Mouse (Mus musculus) adrenal gland, postnatal 36 days (tissue): ENCODE data around the gene Pappa2. TPM values are rescaled to one million over a fixed set of nuclear protein-coding genes. Genes with fewer than 3 reads are reported as not detected.

ENCODE experiments used
- DNase-seq, 2 experiments: peaks; one replicate each; pipeline ENCODE4 v3.0.0; 2021; ENCODE audit warnings: mixed read lengths in 1 of 2
- total RNA-seq, 2 experiments: library from RNA; stranded (reverse); gene quantifications; 2 replicates each; pipeline ENCODE4 v1.2.3; 2021

The Pappa2 gene
- total RNA-seq, 2 experiments from 2014 or later: 0.10 to 0.30 TPM

GRCm38 (mm10) chr1:158910661-158911060 is 69.6 kb downstream of the Pappa2 start:
- DNase-seq: no peak

GRCm38 (mm10) chr1:158897339-158897738 is 83.0 kb downstream of the Pappa2 start:
- DNase-seq: no peak

- no peak for DNase-seq
These were observed 85.8 kb downstream of the Pappa2 start for GRCm38 (mm10) chr1:158894441-158894840.

GRCm38 (mm10) chr1:158875487-158875886 is 104.8 kb downstream of the Pappa2 start:
- no peak for DNase-seq

- DNase-seq: no peak
These were observed 105.7 kb downstream of the Pappa2 start for GRCm38 (mm10) chr1:158874552-158875077.

GRCm38 (mm10) chr1:158873631-158874030 is 106.7 kb downstream of the Pappa2 start:
- no peak for DNase-seq

- DNase-seq: no peak
These were observed 108.9 kb downstream of the Pappa2 start for GRCm38 (mm10) chr1:158871401-158871800.

- DNase-seq: no peak
These were observed 120.1 kb downstream of the Pappa2 start for GRCm38 (mm10) chr1:158860190-158860589.

- no peak for DNase-seq
These were observed 126.1 kb downstream of the Pappa2 start for GRCm38 (mm10) chr1:158853936-158854882.

GRCm38 (mm10) chr1:158852836-158853567 is 127.3 kb downstream of the Pappa2 start:
- no peak for DNase-seq

- peak in 1 of 2 experiments; percentile 33 for DNase-seq
These were observed 129.8 kb downstream of the Pappa2 start for GRCm38 (mm10) chr1:158850459-158850858.

- DNase-seq: peak in 1 of 2 experiments; percentile 48
These were observed 135.7 kb downstream of the Pappa2 start for GRCm38 (mm10) chr1:158844604-158845003.

GRCm38 (mm10) chr1:158837151-158837550 is 143.1 kb downstream of the Pappa2 start:
- no peak for DNase-seq

GRCm38 (mm10) chr1:158830152-158830551 is 150.1 kb downstream of the Pappa2 start:
- DNase-seq: no peak

GRCm38 (mm10) chr1:158827931-158828330 is 152.4 kb downstream of the Pappa2 start:
- DNase-seq: no peak

- no peak for DNase-seq
These were observed 160.6 kb downstream of the Pappa2 start for GRCm38 (mm10) chr1:158819676-158820075.

- no peak for DNase-seq
These were observed 163.8 kb downstream of the Pappa2 start for GRCm38 (mm10) chr1:158816479-158816878.

GRCm38 (mm10) chr1:158811887-158812286 is 168.4 kb downstream of the Pappa2 start:
- DNase-seq: no peak

GRCm38 (mm10) chr1:158775486-158775885 is 204.8 kb downstream of the Pappa2 start:
- peak; percentile 1 to 17 for DNase-seq

- DNase-seq: no peak
These were observed 207.2 kb downstream of the Pappa2 start for GRCm38 (mm10) chr1:158773102-158773501.

GRCm38 (mm10) chr1:158770756-158771155 is 209.5 kb downstream of the Pappa2 start:
- DNase-seq: no peak

GRCm38 (mm10) chr1:158770036-158770655 is 210.1 kb downstream of the Pappa2 start:
- peak in 1 of 2 experiments; percentile 0 for DNase-seq
